Mouse (Mus musculus) testis, adult 2 months (tissue): Measurements from ENCODE around the gene Dpp6.

ENCODE experiments used
- CTCF ChIP-seq: fragments of 200-500 bp; IDR thresholded peaks from 2 replicates; pipeline ENCODE4 v1.5.1; 2012; ENCODE audit warnings: low read depth, mild to moderate bottlenecking, inconsistent platforms, low read length, moderate library complexity; ENCODE audit not compliant: control insufficient read depth, insufficient read depth, insufficient replicate concordance
- POLR2A ChIP-seq: fragments of 200-500 bp; IDR thresholded peaks from 2 replicates; pipeline ENCODE4 v1.6.1; 2012; ENCODE audit warnings: low read depth, mild to moderate bottlenecking, inconsistent platforms, low read length, moderate library complexity; ENCODE audit not compliant: control insufficient read depth

DNA sequence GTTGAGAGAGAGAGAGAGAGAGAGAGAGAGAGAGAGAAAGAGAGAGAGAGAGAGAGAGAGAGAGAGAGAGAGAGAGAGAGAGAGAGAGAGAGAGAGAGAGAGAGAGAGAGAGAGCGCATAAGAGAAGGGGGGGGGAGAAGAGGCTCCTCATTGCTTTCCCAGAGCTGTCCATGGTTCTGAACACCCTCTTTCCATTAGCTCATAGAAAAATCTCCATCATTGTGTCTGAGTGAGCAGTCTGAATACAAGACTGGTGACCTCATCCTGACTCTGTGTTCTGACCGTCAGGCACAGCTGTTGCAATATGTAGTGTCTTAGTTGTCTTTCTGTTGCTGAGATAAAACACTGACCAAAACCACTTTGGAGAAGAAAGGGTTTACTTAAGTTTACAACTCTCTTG, 235.4 kb downstream of the Dpp6 start:
- no peak for TF ChIP-seq POLR2A
- no peak for TF ChIP-seq CTCF
